Mouse (Mus musculus) adrenal gland, adult 8-10 months (tissue): Measurements from ENCODE around the gene Nmbr. TPM values are rescaled to one million over a fixed set of nuclear protein-coding genes. Genes with fewer than 3 reads are reported as not detected.

Experiments
- DNase-seq: peaks from one replicate; pipeline ENCODE4 v3.0.0; 2022
- total RNA-seq, 4 experiments: library from RNA; stranded (reverse); gene quantifications; 2 replicates each; pipeline ENCODE4 v1.2.4; 2022

The Nmbr gene
- total RNA-seq = under 1 TPM in 3 of 4 experiments, not detected in 1; 0.48 to 0.95 (median 0.49) TPM

DNA sequence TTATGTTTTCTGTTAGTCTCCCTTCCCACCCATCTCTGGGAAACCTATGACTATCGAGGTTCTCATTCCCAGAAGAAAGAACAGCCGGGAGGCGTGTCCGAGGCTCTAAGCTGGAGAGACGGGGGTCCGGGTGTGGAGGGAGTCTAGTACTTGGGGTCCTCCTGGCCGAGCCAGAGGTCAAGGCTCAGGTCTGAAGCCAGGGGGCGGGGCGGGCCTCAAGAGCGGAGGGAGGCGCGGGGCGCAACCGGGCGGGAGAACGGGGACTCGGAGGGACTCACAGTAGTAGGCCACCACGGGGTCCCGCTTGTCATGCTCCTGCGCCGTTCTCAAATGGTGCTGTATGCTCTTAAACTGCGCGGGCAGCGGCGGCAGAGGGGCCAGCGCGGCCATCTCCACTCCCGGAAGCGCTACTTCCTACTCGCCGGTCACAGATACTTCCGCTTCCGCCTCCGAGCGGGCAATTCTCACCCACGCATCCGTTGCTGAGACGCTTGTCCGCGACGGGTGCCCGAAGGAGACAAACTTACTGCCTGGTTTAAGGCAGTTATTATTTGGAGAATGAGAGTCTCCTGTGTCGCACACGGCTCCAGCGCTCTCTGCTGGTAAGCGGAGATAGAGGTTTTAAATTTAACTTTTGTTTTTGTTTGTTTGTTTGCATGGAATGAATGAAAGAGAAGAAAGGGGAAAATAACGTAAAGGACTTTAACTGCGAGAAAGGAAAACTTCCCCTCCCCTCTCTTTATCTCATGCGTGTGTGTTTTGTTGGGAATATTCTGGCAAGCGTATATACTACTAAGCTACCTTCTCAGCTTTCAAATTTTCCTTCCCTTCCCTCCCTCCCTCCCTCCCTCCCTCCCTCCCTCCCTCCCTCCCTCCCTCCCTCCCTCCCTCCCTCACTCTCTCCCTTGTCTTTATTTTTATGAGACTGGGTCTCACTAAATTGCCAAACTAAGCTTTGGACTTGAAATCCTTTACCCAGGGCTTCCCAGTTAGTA is at the start of gene Nmbr, which contains the start of gene Vta1:
Nmbr (plus strand) TSS at position 520 of the 995 bp plus-strand sequence.
Vta1 (minus strand) TSS at position 489 of the 995 bp plus-strand sequence.
- peak; percentile 98 for DNase-seq

DNA sequence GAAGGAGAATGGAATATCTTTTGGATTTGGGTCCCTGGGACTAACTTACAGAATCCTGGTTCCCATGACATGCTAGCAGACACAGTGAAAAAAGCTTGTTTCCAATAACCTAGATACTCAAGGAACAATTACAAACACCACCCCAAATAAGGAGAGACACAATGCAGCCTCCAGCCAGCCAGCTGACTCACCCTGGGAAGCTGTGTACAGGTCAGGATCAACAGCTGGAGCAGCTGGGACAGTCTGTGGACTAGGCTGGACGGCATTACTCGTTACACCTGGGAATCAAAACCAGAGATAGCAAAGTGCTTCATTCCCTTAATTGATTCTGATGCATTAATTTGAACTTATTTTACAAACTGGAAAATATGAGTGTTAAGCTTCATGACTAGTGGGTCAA is 44.5 kb upstream of the Nmbr start:
- no peak for DNase-seq

DNA sequence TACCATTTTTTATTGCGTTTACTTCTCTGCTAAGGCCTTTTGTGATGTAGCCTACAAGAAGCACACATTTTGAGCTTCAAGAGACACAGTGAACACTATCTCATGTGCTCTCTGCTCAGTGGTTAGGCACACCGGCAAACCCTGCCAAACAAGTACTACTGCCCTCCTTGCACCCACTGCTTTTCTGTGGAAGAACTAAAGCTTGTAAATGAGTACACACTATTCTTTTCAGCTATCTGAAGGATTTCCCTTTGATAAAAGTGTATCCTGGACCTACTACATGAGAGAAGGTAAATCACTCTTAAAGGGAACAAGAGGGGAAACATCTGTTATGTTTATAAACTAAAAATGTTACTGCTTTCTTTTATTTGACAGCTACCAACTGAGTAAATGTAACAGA is 39.2 kb upstream of the Nmbr start:
- DNase-seq = no peak

DNA sequence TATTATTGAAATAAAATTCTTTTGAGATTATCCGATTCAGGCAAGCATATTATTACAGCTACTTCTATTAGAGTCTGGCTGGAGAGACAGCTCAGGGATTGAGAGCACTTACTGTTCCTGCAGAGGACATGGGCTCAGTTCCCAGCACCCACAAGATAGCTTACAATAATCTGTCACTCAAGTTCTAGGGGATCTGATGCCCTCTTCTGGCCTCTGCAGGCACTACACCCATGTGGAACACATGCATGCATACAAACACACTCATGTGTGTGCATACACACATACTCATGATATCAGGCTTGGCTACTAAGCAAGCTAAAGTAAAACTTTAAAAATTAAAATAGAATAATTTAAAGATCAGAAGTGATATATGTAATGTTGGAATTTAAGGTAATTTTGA is 19.7 kb upstream of the Nmbr start:
- DNase-seq = no peak

DNA sequence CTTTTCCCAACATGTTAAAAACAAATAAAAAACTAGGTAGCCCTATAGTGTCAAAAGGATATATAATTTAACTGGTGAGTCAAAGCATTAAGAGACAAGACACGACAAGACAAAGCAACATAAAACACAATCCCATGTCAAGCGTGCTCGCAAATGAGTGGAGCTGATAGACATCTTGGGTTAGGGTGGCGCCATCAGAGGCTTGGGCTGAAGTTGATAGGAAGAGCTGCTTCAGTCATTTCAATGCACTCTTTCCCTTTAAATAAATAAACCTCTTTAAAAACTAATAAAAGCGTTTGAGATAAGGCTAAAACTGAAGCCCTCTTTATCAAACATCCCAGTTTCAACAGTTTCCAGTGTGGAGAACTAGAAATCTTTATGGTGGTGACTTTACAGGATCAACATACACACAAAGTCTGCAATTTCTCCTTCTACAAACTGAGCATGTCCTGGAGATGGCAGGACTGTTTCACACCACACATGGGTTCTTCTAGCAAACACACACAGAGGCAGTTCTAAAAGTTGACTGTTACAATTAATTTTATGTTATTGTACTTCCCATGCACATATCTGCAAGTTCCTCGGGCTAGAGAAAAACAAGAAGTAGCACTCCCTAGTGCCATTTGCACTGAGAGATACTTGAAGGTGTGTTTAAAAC is 16.5 kb upstream of the Nmbr start:
- no peak for DNase-seq

DNA sequence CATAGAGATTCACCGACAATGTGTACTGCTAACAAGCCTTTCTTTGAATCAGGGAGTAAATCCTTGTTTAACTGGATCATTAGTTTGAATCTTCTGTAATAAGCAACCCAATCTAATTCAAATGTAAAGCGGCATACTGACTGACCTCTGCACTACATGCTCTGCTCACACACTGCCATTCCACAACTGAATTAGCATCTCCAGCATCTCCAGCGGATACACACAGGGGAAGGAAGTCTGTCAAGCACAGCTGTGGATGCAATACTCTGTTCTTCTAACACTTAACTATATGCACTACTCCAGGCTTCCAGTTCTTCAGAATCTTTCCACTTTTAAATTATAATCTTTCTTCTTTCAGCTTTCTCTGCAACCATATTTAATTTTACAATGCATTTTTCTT is 15.0 kb upstream of the Nmbr start:
- DNase-seq = no peak

DNA sequence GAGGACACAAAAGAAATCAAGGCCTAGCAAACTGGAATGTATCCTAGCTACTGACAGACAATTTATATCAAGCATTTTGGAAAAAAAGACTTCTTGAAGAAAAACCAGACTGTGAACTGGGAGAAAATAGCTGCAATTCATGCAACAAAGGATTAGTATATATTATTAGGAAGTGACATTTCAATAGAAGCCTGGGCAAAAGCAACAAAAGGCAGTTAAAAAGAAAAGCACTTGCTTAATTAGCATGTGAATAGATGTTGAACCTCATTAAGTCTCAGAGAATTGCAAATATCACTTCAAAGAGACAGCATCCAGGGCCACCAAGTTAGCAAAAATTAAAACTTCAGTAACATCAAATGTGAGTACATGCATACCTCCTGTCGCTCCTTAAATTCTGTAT is 2.2 kb upstream of the Nmbr start:
- no peak for DNase-seq

DNA sequence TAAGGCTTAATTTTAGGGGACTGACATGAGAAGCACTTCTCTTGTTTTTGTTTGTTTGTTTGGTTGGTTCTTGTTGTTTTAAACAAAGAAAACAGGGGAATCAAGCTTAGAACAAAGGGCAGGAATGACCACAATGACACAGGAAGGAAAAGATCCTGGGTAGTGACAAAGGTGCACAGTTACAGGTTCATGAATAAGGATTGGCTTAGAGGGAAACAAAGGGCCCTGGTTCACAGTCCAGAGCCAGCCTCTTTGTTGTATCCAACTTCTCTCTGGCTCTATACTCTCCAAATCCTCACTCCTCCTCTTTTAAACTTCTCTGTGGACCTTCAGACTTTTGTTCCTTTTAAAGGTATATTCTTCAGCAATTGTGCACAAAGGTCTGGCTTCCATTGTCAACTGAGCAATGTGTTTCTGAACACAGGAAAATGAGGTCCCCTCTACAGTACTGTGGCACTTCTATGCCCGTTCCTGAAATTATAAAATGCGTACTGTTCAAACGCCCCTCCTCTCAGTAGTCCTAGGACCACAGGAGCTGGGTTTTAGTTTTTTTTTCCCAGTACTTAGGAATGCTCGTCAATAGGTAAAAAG is 1.5 kb upstream of the Nmbr start:
- DNase-seq = no peak

DNA sequence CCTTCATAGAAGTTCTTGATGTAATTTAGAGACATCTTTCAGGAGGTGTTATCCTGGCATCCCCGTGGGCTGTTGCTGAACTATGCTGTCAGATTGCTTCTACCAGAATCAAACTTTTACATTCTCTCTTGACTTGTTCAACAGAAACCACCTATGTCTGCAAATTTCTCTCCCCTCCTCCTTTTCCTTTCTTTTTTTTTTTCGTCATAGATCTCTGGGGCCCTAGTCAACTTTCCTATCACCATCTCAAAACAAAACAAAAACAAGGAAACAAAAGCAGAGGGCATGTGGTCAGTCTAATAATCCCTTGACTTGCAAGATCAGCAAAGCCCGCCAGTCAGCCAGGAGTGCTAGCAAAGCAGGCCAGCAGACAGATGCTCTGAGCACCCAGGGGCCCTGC is 12.7 kb downstream of the Nmbr start, which contains the start of gene Gje1:
Gje1 (minus strand) TSS at position 101 of the 400 bp plus-strand sequence.
- no peak for DNase-seq

DNA sequence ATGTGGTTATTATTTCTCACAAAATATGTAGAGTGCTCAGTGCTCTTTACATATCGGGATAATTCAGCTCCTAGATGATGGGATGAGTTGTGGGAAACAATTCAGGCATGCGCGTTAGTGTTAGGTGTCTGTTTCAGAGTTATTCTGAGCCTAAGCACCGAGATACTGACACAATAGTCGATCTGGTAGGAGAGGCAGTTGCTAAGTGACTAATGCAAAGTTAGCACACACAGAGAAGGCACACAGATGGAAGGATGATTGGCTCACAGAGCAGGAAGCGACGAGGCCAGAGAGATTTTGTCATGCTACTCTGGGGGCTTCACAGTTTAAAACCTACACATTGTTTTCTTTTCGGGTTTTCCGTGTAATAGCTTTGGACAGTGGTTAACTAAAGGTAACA is 20.3 kb downstream of the Nmbr start:
- no peak for DNase-seq

DNA sequence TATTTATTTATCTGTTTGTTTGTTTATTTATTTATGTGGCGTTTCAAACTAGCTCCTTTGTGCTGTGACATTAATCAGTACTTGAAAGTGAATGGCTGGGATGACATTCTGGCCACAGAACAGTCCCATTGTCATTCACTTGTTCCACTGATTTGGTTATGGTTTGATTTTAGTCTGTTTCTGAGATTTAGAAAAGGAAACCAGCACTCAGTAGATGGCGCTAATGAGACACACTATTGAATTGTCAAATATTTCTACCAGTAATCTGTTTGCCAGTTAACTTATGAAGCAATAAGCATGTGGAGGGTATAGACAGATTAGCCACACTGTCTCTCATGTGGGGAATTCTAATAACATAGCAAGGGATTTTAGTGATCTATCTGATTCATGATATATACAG is 28.9 kb downstream of the Nmbr start:
- DNase-seq = no peak

DNA sequence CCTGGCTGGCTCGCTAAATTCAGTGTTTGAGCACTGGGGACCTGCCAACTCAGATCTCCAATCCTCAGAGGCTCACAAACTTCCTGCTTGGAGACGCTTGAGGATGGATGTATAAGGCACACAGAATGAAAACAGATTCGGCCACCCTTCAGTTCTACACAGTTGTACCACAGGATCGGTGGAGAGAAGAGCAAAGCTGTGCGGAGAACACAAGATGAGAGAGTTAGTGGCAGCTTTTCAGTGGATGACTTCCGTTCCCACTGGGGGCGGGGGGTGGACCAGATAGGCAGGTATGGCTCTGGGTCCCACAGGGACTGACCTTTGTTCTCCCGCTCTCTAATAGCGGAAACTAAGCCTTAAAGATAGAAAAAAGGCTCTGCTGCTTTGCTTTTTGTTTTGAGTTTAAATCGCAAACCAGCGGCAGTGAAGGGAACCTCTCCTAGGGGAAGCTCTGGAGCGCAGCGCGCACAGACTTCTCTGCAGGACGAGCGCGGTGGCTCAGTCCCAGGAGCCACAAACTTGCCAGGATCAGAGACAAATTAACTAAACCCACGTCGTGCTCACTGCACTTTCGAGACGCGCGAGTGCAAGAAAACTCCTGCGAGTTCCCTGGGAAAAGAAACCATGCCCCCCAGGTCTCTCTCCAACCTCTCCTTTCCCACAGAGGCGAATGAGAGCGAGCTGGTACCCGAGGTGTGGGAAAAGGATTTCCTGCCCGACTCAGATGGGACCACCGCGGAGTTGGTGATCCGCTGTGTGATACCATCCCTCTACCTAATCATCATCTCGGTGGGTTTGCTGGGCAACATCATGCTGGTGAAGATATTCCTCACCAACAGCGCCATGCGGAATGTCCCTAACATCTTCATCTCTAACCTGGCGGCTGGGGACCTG is 54.5 kb downstream of the Nmbr start:
- DNase-seq = no peak

DNA sequence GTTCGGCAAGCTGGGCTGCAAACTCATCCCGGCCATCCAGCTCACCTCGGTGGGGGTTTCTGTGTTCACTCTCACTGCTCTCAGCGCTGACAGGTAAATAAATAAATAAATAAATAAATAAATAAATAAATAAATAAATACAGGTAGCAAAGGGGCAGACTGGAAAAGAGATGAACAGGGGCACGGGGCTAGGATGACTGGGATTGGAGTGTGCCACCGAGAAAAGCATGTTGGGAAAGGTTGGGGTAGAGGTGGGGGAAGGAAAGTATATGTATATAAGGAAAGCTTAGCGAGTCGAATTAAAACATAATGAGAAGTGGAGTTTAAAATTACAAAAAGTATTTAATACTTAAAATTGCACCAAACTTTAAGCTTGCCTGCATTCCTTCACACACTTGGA is 55.2 kb downstream of the Nmbr start:
- no peak for DNase-seq

DNA sequence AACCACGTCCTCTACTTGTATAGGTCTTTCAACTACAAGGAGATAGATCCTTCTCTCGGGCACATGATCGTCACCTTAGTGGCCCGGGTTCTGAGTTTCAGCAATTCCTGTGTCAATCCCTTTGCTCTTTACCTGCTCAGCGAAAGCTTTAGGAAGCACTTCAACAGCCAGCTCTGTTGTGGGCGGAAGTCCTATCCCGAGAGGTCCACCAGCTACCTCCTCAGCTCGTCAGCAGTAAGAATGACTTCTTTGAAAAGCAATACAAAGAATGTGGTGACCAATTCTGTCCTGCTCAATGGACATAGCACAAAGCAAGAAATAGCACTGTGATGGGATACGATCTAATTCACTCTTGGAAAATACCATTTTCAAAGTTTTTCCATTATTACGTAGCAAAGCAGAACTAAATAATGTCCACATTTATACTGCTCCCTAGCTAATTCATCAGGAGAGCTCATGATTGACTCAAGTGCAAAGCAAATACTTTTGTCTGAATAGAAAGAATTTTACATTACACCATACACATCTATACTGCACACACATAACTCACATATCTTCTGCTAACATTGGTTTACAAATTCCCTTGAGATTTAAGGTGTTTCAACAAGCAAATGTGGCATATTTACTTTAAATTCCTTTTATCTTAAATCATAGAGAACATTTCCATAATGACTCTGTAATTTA is 65.0 kb downstream of the Nmbr start:
- no peak for DNase-seq

DNA sequence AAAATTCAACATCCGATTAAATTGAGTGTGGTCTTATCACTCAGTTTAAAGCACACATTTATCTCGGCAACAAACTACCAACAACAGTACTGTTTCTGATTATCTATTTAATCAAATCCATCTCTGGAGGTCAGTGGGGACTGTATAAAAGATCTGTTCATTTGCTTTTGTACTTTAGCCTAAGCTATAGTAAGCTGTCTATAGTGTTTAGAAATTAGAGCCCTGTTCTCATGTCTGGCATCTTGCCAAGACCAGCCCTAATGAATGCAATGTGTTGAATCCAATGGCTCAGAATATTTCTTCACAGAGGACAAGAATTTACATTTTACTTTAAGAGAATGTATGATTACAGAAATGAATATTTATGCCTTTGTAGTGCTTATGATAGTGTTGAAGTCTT is 69.1 kb downstream of the Nmbr start:
- no peak for DNase-seq

DNA sequence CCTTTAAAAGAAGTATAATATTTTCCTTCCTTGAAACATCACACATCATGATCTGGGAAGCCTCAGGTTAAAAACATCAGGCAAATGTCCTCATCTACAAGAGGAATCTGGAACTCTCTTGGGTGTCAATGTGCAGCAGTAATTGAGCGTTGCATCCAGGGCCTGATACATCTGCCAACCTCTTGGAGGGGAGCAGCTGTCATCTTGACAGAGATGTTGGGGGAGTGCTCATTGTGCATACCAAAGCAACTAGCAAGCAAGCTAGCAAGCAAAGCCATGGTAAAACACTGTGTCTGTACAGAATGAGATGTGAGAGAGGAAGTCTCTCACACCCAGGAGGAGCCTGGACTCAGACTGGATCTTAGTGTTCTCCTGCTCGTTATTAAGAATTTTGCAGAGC is 84.6 kb downstream of the Nmbr start:
- DNase-seq = no peak

DNA sequence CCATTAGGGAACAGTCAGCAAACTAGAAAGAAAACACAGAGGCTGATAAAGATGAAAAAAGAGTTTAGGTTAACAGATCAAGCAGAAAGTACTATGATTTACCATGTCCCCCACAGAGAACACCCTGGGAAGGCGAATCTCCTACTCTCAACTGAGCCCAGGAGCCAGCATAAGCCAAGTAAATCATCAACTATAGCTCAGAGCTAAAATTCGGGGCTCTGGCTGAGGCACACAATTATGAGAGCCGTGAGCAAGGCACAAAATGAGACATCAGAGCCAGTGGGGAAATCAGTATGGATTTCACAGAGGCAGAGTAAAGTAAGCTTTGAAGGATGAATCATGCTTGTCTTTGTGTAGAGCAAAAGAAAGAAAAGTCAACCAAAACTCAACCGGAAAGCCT is 111.6 kb downstream of the Nmbr start:
- DNase-seq = no peak
